Mouse (Mus musculus) lung, postnatal 0 days (tissue): ENCODE measurements around the gene Lrrc42. TPM values are rescaled to one million over a fixed set of nuclear protein-coding genes. Genes with fewer than 3 reads are reported as not detected.
A peak's percentile ranks its signal among the peaks of the same experiment; 100 is the strongest.

Experiments used
- ATAC-seq: fragments of 200-750 bp; cut with Nextera tagmentation; 2 replicates; pipeline ENCODE4 v1.8.0; 2017; ENCODE audit warnings: moderate library complexity
- DNase-seq: peaks from one replicate; pipeline ENCODE4 v3.0.0-alpha.2; 2016; ENCODE audit warnings: low spot score
- H3K27ac ChIP-seq: fragments of 300-500 bp; sonication (generic); 2 replicates; pipeline ENCODE4 v1.5.1; 2014; ENCODE audit warnings: antibody characterized with exemption, mild to moderate bottlenecking, low read length, mixed read lengths
- H3K27me3 ChIP-seq: fragments of 300-500 bp; sonication (generic); replicated peaks from 2 replicates; pipeline ENCODE4 v1.6.1; 2014; ENCODE audit warnings: low read length, mixed read lengths; ENCODE audit not compliant: insufficient read depth
- H3K36me3 ChIP-seq: fragments of 300-500 bp; sonication (generic); 2 replicates; pipeline ENCODE4 v1.6.1; 2014; ENCODE audit warnings: low read length, mixed read lengths; ENCODE audit not compliant: insufficient read depth
- H3K4me1 ChIP-seq: fragments of 300-500 bp; sonication (generic); 2 replicates; pipeline ENCODE4 v1.6.1; 2014; ENCODE audit warnings: antibody characterized with exemption, low read depth, low read length, mixed read lengths; ENCODE audit not compliant: insufficient read depth
- H3K4me2 ChIP-seq: fragments of 300-500 bp; sonication (generic); replicated peaks from 2 replicates; pipeline ENCODE4 v1.6.1; 2014; ENCODE audit warnings: low read depth, mild to moderate bottlenecking, low read length, moderate library complexity, mixed read lengths
- H3K4me3 ChIP-seq: fragments of 300-500 bp; sonication (generic); 2 replicates; pipeline ENCODE4 v1.5.1; 2014; ENCODE audit warnings: low read depth, low read length
- H3K9ac ChIP-seq: fragments of 300-500 bp; sonication (generic); replicated peaks from 2 replicates; pipeline ENCODE4 v1.6.1; 2014; ENCODE audit warnings: low read depth, mild to moderate bottlenecking
- H3K9me3 ChIP-seq: fragments of 300-500 bp; sonication (generic); 2 replicates; pipeline ENCODE4 v1.6.1; 2016; ENCODE audit warnings: low read length, mixed read lengths
- CTCF ChIP-seq: IDR thresholded peaks from 2 replicates; pipeline ENCODE4 v1.5.1; 2016; ENCODE audit warnings: antibody characterized with exemption, mild to moderate bottlenecking
- EP300 ChIP-seq: IDR thresholded peaks from 2 replicates; pipeline ENCODE4 v1.6.1; 2016; ENCODE audit warnings: antibody characterized with exemption, mild to moderate bottlenecking, control low read depth
- WGBS: fragments of 180-500 bp; shearing (Covaris S2); extraction: QIAGEN DNeasy Blood & Tissue Kit; methylation state at CpG from one replicate; pipeline ENCODE4 v1.1.7; 2014; 5-methylcytosine and 5-hydroxymethylcytosine counted together
- polyA plus RNA-seq: library from polyadenylated mRNA; unstranded; fragments of >200 nt; fragmentation: Nextera tagmentation; extraction: Ambion mirVana; gene quantifications from 2 replicates; pipeline ENCODE4 v1.2.1, GENCODE M21; 2015

The Lrrc42 gene
- polyA plus RNA-seq = 37.8 and 41.3 TPM in 2 replicates

GRCm38 (mm10) chr4:107253125-107254091, at the start of gene Lrrc42, which contains the start of gene Hspb11:
Gene Lrrc42 (minus strand): TSS chr4:107253532.
Gene Hspb11 (plus strand): TSS chr4:107253593.
- WGBS = 2% methylated on average over 66 of the region's 101 CpGs
- peak within 1 kb of the TSS; percentile 72 for H3K27ac ChIP-seq
- ATAC-seq = peak; percentile 96
- H3K9ac ChIP-seq = peak within 1 kb of the TSS; percentile 72
- H3K4me1 ChIP-seq = peaks cover 5% of the 10 kb centered on the region; the same call in 1 of the 2 replicates
- H3K27me3 ChIP-seq = no peaks in the 10 kb centered on the region
- H3K36me3 ChIP-seq = no peaks in the 10 kb centered on the region
- no peak for TF ChIP-seq EP300
- peak; percentile 66 for TF ChIP-seq CTCF
- peak; percentile 98 for DNase-seq
- peak within 1 kb of the TSS; percentile 73 for H3K4me3 ChIP-seq
- peak within 1 kb of the TSS; percentile 95 for H3K4me2 ChIP-seq
- no peaks in the 10 kb centered on the region for H3K9me3 ChIP-seq

- Histone ChIP-seq H3K27me3 (no peaks in the 10 kb centered on the region), H3K4me1 (no peaks in the 10 kb centered on the region), H3K4me3 (no peak overlapping the region), H3K9ac (no peak overlapping the region), H3K4me2 (no peak overlapping the region), H3K9me3 (no peaks in the 10 kb centered on the region), H3K36me3 (no peaks in the 10 kb centered on the region), H3K27ac (no peak overlapping the region)
- WGBS = 74% methylated on average over 4 of the region's 4 CpGs
- TF ChIP-seq EP300 (no peak), CTCF (no peak)
- DNase-seq (peak; percentile 15), ATAC-seq (peak; percentile 30; the same call in 1 of the 2 replicates)
Observed at GRCm38 (mm10) chr4:107302832-107303231, 49.5 kb upstream of the Lrrc42 start.

- TF ChIP-seq CTCF (no peak), EP300 (no peak)
- 74% methylated on average over 9 of the region's 9 CpGs for WGBS
- Histone ChIP-seq H3K4me2 (no peak overlapping the region), H3K36me3 (no peaks in the 10 kb centered on the region), H3K27me3 (no peaks in the 10 kb centered on the region), H3K4me3 (no peak overlapping the region), H3K27ac (no peak overlapping the region), H3K9me3 (no peaks in the 10 kb centered on the region), H3K4me1 (no peaks in the 10 kb centered on the region), H3K9ac (no peak overlapping the region)
- DNase-seq (no peak), ATAC-seq (no peak)
Observed at GRCm38 (mm10) chr4:107302221-107302620, 48.9 kb upstream of the Lrrc42 start.

- Histone ChIP-seq H3K4me1 (no peaks in the 10 kb centered on the region), H3K27ac (no peak overlapping the region), H3K4me3 (no peak overlapping the region), H3K9me3 (no peaks in the 10 kb centered on the region), H3K9ac (no peak overlapping the region), H3K4me2 (no peak overlapping the region), H3K36me3 (no peaks in the 10 kb centered on the region), H3K27me3 (no peaks in the 10 kb centered on the region)
- 92% methylated on average over 1 of the region's 1 CpGs for WGBS
- ATAC-seq = no peak
- no peak for DNase-seq
- no peak for TF ChIP-seq CTCF
- TF ChIP-seq EP300 = no peak
Observed at GRCm38 (mm10) chr4:107300902-107301555, 47.7 kb upstream of the Lrrc42 start.

- H3K9me3 ChIP-seq = no peaks in the 10 kb centered on the region
- no peaks in the 10 kb centered on the region for H3K36me3 ChIP-seq
- H3K4me2 ChIP-seq = no peak overlapping the region
- 77% methylated on average over 4 of the region's 4 CpGs for WGBS
- no peak overlapping the region for H3K9ac ChIP-seq
- TF ChIP-seq CTCF (no peak), EP300 (no peak)
- ATAC-seq = no peak
- H3K4me3 ChIP-seq = no peak overlapping the region
- H3K4me1 ChIP-seq = no peaks in the 10 kb centered on the region
- H3K27ac ChIP-seq = no peak overlapping the region
- H3K27me3 ChIP-seq = no peaks in the 10 kb centered on the region
- no peak for DNase-seq
Observed at GRCm38 (mm10) chr4:107300371-107300770, 47.0 kb upstream of the Lrrc42 start.

- Histone ChIP-seq H3K4me1 (no peaks in the 10 kb centered on the region), H3K4me2 (no peak overlapping the region), H3K36me3 (no peaks in the 10 kb centered on the region), H3K27ac (no peak overlapping the region), H3K4me3 (no peak overlapping the region), H3K27me3 (no peaks in the 10 kb centered on the region), H3K9ac (no peak overlapping the region), H3K9me3 (no peaks in the 10 kb centered on the region)
- WGBS = 82% methylated on average over 7 of the region's 7 CpGs
- DNase-seq (no peak), ATAC-seq (no peak)
- TF ChIP-seq EP300 (no peak), CTCF (no peak)
Observed at GRCm38 (mm10) chr4:107299779-107300340, 46.5 kb upstream of the Lrrc42 start.
